Mouse (Mus musculus) retina, embryonic 14.5 days (tissue): Measurements from ENCODE around the gene Cenpj.
A peak's percentile ranks its signal among the peaks of the same experiment; 100 is the strongest.

Source experiments
- DNase-seq: peaks from one replicate; pipeline ENCODE4 v3.0.0-alpha.2; 2015; ENCODE audit warnings: low spot score

Cenpj gene

GRCm38 (mm10) chr14:56545491-56545890, 29.7 kb downstream of the Cenpj start:
- no peak for DNase-seq

- no peak for DNase-seq
Observed at GRCm38 (mm10) chr14:56544946-56545345, 30.3 kb downstream of the Cenpj start.

GRCm38 (mm10) chr14:56530788-56531187, 44.4 kb downstream of the Cenpj start:
- no peak for DNase-seq

GRCm38 (mm10) chr14:56514775-56515174, 60.5 kb downstream of the Cenpj start:
- DNase-seq: no peak

GRCm38 (mm10) chr14:56512084-56512483, 63.1 kb downstream of the Cenpj start:
- DNase-seq: peak; percentile 55

GRCm38 (mm10) chr14:56506743-56507142, 68.5 kb downstream of the Cenpj start:
- DNase-seq: no peak

GRCm38 (mm10) chr14:56502407-56502806, 72.8 kb downstream of the Cenpj start:
- no peak for DNase-seq

- DNase-seq: no peak
Observed at GRCm38 (mm10) chr14:56489806-56490205, 85.4 kb downstream of the Cenpj start.
